Mouse (Mus musculus): ENCODE results near the gene Tmigd3.

The Tmigd3 gene

DNA sequence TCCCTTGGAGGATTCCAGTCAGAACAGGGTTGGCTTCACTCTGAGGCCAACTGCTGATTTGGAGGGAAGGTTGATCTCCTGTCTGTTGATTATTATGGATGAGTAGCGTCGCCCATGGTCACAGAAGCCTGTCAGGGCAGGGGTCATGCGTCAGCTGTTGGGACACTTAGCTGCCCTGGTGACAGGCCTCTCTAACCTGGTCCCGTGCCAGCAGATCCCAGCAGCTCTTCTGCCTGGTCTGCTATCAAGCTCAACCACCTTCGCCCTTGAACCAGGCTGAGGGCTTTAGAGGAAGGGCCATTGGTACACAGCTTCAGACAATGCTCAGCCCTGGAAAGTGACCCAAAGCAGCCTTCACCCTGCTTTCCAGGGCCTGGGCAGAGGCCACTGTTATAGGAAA lies 5.3 kb downstream of the Tmigd3 start:
- DNase-seq: no peak

DNA sequence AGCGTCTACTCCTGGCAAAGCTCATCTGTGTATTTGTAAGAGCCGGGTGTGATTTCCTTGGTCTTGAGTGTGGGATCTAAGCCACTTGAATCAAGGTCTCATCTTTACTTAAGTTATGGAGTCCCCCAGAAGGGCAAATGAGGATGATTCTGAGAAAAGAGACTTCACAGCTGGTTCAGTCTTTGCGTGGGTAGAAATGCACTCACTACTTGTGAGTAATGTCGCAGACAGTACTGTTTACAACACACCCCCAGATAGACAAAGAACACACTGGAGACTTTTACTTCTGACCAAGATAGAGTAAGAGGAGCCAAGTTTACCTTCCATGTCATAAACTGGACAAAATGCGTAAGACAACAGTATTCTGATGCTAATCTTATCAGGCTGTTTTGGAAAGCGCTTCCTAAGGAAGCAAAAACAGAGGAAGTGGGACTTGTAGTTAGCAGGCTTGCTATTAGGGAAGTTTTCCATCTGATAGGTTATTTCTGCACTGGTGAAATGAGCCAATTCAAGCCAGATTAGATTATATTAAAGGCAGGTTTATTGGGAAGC lies 6.6 kb downstream of the Tmigd3 start:
- DNase-seq: no peak

DNA sequence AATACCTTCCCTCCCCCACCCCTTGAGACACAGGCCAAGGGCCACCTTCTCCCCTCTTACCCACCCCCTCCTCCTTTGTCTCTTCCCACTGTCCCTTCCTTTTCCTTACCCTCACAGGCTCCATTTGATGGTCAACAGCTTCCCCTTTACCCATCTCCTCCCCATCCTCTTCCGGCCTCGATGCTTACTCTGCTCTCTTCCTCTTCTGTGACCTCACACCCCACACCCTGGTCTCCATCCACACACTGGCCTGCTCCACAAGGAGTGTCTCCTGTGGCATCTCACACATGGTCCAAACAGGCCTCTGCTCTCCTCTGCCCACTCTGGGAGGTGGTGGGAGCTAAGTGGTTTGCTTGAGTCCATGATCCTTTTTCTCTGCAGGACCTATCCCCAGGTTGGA lies 7.2 kb downstream of the Tmigd3 start:
- peak; percentile 49 for DNase-seq

DNA sequence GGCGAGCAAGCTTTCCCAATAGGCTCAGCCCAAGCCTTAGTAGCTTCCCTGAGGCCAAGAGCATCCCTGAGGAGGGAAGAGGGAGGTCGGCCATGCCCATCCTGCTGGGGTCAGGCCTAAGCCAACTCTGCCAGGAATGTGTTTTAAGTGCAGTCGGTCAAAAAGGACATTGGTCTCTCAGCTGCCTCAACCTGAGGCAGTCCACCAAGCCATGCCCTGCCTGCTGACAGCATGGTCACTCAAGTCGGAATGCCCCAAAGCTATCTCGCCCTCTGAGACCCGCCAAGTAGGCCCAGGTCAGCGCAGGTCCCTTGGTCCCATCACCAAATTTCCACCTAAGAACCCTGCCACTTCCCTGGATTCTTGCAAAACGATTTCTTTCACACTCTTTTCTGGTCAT lies 8.0 kb downstream of the Tmigd3 start:
- DNase-seq: no peak

DNA sequence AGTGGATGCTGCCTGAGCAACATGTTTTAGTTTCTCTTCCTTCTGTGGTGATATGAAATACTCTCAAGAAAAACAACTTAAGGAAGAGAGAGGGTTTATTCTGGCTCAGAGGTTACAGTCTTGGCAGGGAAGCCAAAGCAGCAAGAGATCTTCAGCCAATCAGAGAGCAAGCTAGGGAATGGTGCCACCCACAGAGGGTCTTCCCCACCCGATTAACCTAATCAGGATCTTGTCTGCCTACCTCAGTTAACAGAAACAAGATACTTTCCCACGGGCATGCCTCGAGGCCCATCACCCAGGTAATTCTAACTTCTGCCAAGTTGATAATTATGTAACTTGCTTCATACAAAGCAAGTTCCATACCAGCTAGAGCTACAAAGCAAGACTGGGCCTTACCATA lies 9.7 kb downstream of the Tmigd3 start:
- no peak for DNase-seq

DNA sequence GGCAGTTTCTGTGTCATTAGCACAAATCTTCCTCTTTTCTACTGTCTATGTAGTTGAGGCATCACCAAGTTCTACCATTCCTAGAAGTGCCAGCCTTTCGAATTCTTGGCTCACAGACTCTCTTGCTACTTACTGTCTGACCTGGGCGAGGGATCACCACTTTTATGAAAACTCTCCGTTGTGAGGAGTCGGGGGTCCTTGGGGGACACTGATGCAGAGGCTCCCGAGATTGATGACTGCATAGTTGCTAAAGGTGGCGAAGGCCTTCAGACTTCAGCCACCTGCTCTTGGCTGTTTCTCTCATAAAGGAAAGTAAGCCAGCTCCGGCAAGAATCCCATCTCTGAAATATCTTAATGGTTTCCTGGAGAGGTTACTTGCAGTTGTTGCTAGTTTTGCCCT lies 11.4 kb downstream of the Tmigd3 start:
- DNase-seq: no peak

DNA sequence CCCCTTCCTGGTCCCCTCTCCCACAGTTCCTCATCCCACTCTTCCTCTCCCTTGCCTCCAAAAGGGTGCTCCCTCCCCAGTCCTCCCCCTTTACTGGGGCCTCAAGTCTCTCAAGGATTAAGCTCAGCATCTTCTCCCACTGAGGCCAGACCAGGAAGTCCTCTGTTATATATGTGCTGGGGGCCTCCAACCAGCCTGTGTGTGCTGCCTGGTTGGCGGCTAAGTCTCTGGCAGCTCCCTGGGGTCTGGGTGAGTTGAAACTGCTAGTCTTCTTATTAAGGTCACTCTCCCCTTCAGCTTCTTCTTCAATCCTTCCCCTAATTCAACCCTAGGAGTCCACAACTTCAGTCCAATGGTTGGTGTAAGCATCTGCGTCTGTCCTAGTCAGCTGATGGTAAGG lies 12.4 kb downstream of the Tmigd3 start:
- no peak for DNase-seq

DNA sequence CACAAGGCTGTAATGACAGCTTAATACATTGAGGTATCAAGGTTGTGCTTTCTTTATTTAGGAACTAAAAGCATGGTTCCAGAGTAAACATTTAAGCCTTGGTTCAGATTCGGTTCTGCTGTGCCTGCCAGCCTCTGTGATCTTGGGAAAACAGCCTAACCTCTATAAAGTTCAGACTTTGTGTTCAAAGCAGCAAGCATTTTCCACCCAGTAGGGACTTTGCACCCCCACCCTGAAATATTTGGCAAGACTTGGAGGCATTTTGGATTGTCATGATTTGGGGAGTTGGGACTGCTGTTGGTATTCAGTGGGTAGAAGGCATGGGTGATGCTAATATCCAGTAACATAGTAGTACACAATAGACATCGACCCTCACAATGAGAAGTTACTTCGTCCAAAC lies 18.3 kb downstream of the Tmigd3 start:
- no peak for DNase-seq

DNA sequence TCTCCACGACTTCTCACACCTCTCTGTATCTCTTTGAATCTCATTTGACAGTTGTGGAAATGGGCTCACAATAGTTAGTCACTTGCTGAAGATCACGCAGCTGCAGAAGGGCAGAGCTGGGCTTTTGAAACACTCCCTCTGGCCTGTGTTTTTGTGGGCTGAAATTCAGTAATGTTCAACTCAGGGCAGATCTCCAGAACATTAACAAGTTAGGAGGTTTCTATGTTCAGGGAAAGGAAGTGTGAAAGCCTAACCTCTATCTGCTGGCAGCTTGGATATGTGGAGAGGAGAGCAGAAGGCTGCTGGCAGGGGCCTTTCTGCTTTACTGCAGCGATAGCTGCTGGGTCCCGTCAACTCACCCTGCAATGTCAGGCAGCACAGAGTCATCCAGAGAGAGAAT lies 19.5 kb downstream of the Tmigd3 start:
- no peak for DNase-seq

DNA sequence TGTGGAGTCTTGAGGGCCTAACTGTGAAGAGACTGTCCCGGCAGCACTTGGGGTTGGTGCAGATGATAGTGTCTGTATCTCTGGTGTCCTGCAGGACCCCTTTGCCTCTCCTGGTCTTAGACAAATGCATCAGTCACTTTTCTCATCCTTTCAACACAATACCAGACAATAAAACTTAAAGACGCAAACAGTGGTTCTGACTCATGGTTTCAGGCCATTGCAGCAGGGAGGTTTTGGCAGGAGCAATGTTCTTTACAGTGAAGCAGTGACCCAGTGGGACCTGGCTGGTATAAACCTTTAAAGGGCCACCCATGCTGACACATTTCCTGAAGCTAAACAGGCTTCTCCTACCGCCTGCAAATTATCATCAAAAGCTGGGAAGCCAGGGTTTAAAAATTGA lies 20.4 kb downstream of the Tmigd3 start:
- DNase-seq: no peak

DNA sequence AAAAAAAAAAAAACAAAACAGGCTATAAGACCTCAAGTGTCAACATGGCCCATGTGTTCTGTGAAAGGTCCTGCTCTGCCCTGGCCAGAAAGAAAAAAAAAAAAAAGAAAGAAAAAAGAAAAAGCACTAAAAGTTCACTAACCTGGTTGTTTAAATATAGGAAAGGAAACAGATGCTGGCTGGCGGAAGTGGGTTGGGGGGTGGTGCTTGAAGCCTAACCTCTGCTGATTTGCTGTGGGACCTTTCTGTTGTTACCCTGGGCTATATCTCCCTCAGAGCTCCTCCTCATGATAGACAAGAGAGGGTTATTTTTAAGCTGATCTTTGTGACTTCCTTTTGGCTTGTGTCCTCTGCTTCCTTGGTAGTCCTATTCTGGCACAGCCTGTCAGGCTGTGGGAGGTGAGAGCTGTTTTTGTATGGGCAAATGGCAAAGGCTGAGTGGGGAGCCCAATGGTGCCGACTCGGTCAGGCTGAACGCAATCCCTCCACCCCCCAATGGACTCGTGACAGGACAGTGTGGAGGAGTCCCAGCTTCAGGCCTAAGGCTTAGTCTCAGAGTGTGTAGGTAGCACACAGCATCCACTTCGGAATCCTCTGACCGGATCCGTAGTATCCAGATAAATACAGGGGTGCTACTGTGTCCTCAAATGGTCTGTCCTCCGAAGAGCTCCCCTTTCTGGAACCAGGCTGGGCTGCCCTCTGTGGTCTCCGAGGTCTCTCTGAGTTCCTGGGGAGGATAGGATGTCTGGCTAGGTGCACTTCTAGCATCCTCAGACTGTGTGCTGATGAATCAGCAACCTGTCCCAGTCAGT lies 21.3 kb downstream of the Tmigd3 start:
- peak; percentile 64 for DNase-seq

DNA sequence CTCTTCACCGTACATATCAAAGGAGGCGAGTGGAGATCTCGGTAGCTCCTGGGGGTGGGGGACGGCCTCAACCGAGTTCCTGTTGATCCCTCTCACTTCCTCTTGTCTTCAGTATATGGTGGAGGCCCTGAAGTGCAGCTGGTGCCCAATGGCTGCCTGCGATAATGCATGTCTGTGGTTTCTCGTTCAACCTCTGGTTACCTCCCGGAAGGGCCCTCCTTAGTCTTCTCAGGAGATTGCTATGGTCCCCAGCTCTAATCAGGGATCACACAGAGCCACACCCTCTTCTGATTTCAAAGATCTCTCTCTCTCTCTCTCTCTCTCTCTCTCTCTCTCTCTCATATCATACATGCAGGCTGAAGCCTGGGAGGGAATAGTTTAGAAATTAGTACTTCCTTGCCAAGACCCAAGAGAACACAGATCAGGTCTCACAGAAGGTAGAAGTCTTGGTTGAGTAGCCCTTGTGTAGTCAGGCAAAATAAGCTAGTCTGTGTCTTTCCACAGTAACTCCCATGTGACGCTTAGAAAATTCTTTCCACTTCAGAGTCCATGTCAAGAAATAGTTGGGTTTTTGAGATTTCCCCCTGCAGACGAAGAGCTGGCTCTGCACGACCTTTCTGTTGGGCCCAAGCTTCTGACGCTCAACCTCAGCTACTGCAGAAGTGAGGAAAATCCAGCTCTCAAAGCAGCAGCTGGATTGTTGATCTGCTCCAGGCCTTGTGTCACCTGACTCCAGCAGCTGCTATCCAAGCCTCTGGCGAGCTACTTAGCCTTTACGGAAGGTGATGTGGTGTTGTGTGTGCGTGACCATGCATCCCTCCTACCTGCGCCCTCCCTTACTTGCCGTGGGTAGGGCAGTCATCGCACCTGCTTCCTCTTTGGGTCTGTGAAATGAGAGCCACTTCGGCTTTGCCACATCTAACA lies 22.1 kb downstream of the Tmigd3 start:
- DNase-seq: peak; percentile 47

DNA sequence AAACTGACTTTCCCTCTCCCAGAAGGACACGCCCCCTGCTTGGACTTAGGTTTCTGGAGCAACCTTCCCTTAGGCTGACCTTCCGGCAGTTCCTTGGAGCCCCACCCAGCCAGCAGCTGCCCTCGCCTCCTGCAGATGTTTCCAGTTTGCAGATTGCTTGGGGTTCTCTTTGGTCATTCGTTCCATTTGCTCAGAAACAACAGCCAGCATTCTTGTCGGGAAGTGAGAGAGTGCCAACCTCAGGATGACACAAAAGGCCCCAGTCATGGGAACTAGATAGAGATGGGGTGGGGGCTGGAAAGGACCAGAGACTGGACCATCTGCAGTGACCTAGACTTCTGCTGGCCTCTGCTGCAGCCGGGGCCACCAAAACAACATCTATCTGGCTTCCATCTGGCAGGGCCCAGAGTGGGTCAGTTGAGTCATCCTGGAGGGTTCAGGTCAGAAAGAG lies 23.3 kb downstream of the Tmigd3 start:
- peak; percentile 57 for DNase-seq

DNA sequence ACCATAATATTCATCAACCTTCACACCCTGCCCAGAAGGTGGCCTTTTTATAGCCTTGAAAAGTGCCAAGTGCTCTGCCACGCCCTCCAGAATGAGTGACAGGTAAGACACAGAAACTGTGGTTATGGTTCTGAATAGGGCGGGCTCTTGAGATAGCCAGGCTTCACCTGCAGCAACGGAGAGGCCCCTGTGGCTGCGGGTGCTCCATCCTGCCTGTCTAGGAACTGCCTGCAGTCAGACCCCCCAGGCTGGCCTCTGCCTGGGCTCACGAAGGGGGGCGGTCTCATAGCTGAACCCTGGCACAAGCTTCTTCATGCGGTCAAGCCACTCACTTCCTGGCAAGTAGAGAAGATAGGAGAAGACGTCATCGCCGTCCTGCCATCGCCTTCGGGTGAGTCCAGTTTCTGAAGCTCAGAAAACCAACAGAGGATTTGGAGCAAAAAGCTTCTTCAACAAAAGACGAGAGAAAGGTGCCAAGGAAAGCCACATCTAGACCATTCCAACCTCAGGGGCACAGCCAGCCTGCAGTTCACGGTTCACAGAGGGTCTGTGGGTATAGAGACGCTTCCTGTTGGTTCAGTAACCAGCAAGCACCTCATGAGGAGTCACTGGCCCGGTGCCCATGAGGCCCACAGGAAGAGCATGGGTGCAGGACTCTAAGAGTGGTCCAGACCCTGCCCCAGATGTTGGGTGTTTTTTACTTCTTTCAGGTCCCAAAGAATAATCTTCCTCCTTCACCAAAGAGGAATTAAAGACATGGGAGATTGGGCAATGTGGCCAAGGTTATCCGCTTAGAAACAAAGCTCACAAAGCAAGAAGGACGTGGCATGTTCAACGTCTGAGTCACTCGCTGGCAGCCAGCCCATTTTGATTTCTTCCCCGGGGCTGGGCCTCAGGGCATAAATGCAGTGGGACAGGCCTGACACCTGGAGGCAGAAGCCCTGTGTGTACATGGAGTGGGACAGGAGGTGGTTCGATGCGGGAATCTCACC lies 24.2 kb downstream of the Tmigd3 start:
- peak; percentile 96 for DNase-seq

DNA sequence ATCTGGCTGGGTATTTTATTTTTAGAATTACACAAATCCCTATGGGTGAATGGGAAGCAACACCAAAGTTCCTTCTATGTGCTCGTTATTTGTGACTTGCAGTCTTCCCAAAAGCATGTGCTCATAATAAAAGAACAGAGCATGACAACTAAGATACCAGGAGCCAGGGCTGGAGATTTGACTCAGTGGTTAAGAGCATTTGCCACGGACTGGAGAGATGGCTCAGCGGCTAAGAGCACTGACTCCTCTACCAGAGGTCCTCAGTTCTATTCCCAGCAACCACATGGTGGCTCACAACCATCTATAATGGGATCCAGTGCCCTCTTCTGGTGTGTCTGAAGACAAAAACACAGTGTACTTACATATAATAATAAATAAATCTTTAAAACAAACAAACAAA lies 26.1 kb downstream of the Tmigd3 start:
- DNase-seq: no peak

DNA sequence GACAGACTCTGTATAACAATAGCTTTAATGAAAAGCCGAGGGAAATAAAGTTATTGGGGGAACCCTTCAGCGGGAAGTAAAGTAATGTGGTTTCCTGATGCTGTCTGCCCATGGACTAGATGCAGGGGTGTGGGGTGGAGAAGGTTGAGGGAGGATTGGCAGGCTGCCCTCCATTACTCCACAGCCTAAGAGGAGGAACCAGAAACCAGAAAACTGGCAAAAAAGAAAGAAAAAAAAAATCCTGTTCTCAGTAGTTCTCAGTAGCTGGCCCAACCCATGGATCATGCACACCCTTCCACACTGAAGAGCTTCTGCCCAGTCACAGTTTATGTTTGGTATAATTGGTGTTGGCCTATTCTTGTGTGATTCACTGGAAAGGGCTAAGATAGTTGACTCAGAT lies 27.6 kb downstream of the Tmigd3 start:
- DNase-seq: peak; percentile 57

DNA sequence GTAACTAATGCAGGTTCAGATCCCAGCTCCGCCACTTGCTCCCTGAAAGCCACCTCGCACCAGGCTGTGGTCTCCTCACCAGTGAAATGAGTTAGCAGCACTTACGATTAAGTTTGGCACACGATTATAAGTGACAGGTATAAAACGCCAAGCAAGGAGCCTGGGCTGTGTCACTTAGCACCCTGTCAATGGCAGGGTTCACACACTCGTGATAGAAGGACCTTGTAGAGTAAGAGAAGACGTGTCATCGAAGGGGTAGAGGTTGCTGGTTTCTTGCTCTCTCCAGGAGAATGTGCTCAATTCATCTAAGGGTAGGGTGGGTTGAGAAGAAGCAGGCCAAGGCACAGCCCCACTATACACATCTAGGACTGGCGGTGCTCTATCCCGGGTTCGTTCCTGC lies 28.2 kb downstream of the Tmigd3 start:
- DNase-seq: no peak

DNA sequence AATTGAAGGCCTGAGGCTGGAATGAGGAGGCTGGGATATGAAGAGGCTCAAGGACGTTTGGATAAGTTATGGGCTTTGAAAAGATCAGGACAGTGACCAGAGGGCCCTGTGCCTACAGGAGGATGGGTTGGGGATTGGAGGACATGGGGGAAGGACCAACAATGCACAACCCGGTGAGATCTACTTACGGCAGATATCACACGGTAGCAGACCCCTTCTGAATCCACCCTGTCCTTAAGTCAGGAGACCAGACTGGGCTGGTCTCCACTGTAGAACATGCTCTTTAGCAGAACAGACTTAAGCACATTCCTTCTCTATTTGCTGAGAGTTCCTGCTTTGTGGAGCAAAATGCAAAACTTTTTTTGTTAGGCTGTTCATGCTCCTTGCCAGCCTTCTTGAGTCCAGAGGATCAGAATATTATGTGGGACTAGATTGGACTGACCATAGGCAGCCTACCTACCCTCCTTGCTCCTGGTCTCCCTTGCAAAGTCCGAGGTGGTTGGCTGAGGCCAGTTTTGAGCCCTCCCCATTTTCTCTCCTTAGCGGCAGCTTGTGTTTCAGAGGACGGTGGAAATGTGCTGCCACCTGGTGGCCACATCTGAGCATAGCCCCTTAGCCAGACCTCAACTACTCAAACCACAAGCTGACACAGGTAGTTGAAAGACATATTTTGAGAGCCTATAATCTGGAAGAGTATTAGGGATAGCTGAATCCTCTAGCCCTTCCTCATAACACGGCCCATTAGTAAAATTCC lies 28.9 kb downstream of the Tmigd3 start:
- peak; percentile 89 for DNase-seq

DNA sequence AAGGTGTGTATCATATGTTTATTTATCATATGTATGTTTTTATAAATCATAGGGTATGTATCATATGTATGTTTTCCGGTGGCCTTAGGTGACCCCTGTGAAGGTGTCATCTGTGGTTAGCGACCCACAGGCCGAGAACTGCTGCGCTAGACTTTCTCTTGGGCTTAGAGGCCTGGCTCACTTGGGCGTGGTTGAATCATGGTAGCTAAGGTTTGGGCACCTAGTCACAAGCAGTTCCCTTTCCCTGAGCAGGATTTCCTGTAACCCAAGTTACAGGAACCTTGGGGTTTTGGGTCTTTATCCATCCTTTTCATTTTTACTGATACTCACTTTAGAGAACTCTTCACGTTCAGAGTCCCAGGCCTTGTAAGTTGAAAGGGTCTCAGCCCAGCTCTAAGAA lies 29.6 kb downstream of the Tmigd3 start:
- no peak for DNase-seq

DNA sequence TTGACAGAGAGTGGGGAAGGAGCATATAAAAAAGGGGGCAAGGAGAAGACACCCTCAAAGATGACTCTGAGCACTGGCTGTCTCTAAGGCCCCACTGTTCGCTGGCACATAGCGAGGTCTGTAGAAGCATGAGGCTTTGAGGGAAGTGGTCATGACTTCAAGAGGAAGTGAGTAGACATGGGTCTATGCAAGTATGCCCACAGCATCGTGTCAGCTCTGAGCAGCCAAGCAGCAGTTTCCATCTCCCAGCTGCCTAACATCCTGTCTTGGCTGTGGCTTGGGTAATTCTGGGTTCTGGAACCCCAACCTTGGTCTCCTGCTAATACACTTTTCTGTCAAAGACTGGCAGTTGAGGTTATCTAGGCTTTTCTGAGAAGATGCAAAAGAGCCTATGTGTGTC lies 30.0 kb downstream of the Tmigd3 start:
- DNase-seq: no peak

DNA sequence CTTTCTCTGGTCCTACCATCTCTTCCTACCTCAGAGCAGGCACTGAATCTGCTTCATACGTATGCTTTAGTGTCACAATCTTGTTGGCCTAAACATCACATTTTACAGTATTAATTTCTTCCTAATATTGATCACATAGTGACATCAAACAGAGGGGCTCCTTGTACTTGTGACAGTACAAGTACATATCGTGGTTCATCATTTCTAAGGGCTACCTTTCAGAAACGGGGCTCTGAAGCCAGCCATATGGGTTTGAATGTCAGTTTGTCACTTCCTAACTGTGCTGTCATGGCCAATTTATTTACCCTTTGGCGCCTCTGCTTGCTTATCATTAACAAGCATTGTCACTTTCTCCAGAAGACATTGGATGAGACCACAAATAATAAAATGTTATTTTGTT lies 30.8 kb downstream of the Tmigd3 start:
- no peak for DNase-seq

DNA sequence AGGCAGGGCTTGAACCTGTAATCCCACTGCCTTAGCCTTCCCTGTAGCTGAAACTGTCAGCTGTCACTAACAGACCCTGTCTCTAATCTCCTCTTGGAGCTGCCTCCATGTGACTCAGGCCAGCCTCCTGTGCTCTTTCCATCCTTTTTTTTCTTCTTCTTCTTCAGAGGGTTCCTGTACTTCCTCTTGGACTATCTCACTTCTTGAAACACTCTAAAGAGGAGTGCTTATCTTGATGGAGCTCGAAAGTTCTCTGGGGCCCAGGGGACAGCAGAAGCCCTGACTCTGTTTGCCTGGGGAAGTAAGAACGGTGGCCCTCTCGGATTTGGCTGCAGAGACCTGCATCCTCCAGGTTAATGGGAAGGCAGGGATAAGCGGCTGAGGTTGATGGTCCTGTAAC lies 33.5 kb downstream of the Tmigd3 start:
- DNase-seq: no peak

Data from lung, postnatal 10 days (tissue).